Mouse (Mus musculus) MEL (cell line): ENCODE results near the gene Senp7. TPM values are rescaled to one million over a fixed set of nuclear protein-coding genes. Genes with fewer than 3 reads are reported as not detected.

Experiments used
- DNase-seq: peaks from one replicate; pipeline ENCODE4 v3.0.0; 2011; ENCODE audit warnings: low read depth, low spot score
- H3K27ac ChIP-seq: 2 replicates; pipeline ENCODE4 v1.5.1; 2012; ENCODE audit warnings: low read depth, mild to moderate bottlenecking, control low read depth, low read length, moderate library complexity; ENCODE audit not compliant: control insufficient read depth
- H3K27me3 ChIP-seq, 2 experiments: fragments of 150-350 bp in 1 of 2; sonication (generic) in 1 of 2; 2 replicates each; pipeline ENCODE4 v1.6.1; 2012; ENCODE audit warnings: low read length in 2 of 2, mild to moderate bottlenecking in 2 of 2, improper control_type of control experiment in 1 of 2, moderate library complexity in 1 of 2; ENCODE audit not compliant: insufficient read depth in 2 of 2, control insufficient read depth in 1 of 2
- H3K36me3 ChIP-seq, 2 experiments: 2 replicates each; pipeline ENCODE4 v1.6.1; 2012 to 2014; ENCODE audit warnings: low read length in 2 of 2, improper control_type of control experiment in 1 of 2, inconsistent platforms in 1 of 2, mild to moderate bottlenecking in 1 of 2; ENCODE audit not compliant: insufficient read depth in 2 of 2, control insufficient read depth in 1 of 2
- H3K4me1 ChIP-seq, 2 experiments: fragments of 150-350 bp in 1 of 2; sonication (generic) in 1 of 2; 2 replicates each; pipeline ENCODE4 v1.6.1; 2012; ENCODE audit warnings: low read length in 2 of 2, improper control_type of control experiment in 1 of 2, mild to moderate bottlenecking in 1 of 2; ENCODE audit not compliant: insufficient read depth in 2 of 2, control insufficient read depth in 1 of 2
- H3K4me3 ChIP-seq, 2 experiments: fragments of 150-350 bp in 1 of 2; sonication (generic) in 1 of 2; 2 replicates each; pipeline ENCODE4 v1.5.1; 2012; ENCODE audit warnings: low read depth in 2 of 2, low read length in 2 of 2, mild to moderate bottlenecking in 2 of 2, moderate library complexity in 2 of 2, control low read depth in 1 of 2, improper control_type of control experiment in 1 of 2; ENCODE audit not compliant: control insufficient read depth in 1 of 2, insufficient read depth in 1 of 2
- H3K79me2 ChIP-seq: 2 replicates; pipeline ENCODE4 v1.6.1; 2012; ENCODE audit warnings: mild to moderate bottlenecking, low read length, moderate library complexity; ENCODE audit not compliant: control insufficient read depth, poor library complexity, insufficient read depth
- H3K9ac ChIP-seq: 2 replicates; pipeline ENCODE4 v1.6.1; 2012; ENCODE audit warnings: low read depth, mild to moderate bottlenecking, control low read depth, low read length, moderate library complexity; ENCODE audit not compliant: control insufficient read depth, poor library complexity, severe bottlenecking
- H3K9me3 ChIP-seq: fragments of 150-350 bp; sonication (generic); replicated peaks from 2 replicates; pipeline ENCODE4 v1.6.1; 2012; ENCODE audit warnings: mild to moderate bottlenecking, low read length, improper control_type of control experiment, moderate library complexity; ENCODE audit not compliant: insufficient read depth
- BHLHE40 ChIP-seq: IDR thresholded peaks from 2 replicates; pipeline ENCODE4 v1.6.1; 2012; ENCODE audit warnings: low read depth, mild to moderate bottlenecking, inconsistent platforms, low read length, improper control_type of control experiment, borderline replicate concordance
- E2F4 ChIP-seq: IDR thresholded peaks from 2 replicates; pipeline ENCODE4 v1.6.1; 2011; ENCODE audit warnings: low read depth, low read length, improper control_type of control experiment, borderline replicate concordance
- ETS1 ChIP-seq: IDR thresholded peaks from 2 replicates; pipeline ENCODE4 v1.6.1; 2012; ENCODE audit warnings: low read depth, mild to moderate bottlenecking, inconsistent platforms, low read length, improper control_type of control experiment, moderate library complexity
- GABPA ChIP-seq: IDR thresholded peaks from 2 replicates; pipeline ENCODE4 v1.6.1; 2012; ENCODE audit warnings: low read depth, mild to moderate bottlenecking, inconsistent platforms, low read length, improper control_type of control experiment, moderate library complexity
- GATA1 ChIP-seq: IDR thresholded peaks from 2 replicates; pipeline ENCODE4 v1.6.1; 2011; ENCODE audit warnings: low read depth, low read length, improper control_type of control experiment
- KAT2A ChIP-seq: conservative IDR thresholded peaks from 2 replicates; pipeline ENCODE4 v1.6.1; 2012; ENCODE audit warnings: low read depth, low read length, improper control_type of control experiment, inconsistent platforms
- MAFK ChIP-seq: IDR thresholded peaks from 2 replicates; pipeline ENCODE4 v1.6.1; 2011; ENCODE audit warnings: low read depth, mild to moderate bottlenecking, low read length, improper control_type of control experiment, borderline replicate concordance
- MAX ChIP-seq: IDR thresholded peaks from 2 replicates; pipeline ENCODE4 v1.6.1; 2011; ENCODE audit warnings: low read length, improper control_type of control experiment
- MEF2A ChIP-seq: IDR thresholded peaks from 2 replicates; pipeline ENCODE4 v1.6.1; 2014; ENCODE audit warnings: low read depth, mild to moderate bottlenecking, inconsistent platforms, low read length, improper control_type of control experiment; ENCODE audit not compliant: poor library complexity, insufficient replicate concordance, severe bottlenecking; ENCODE audit errors: extremely low read depth
- MXI1 ChIP-seq: IDR thresholded peaks from 2 replicates; pipeline ENCODE4 v1.6.1; 2011; ENCODE audit warnings: mild to moderate bottlenecking, low read depth, low read length, improper control_type of control experiment
- MYB ChIP-seq: IDR thresholded peaks from 2 replicates; pipeline ENCODE4 v1.6.1; 2011; ENCODE audit warnings: mild to moderate bottlenecking, low read depth, low read length, improper control_type of control experiment
- NELFE ChIP-seq: IDR thresholded peaks from 2 replicates; pipeline ENCODE4 v1.6.1; 2011; ENCODE audit warnings: low read depth, low read length, improper control_type of control experiment
- NRF1 ChIP-seq: IDR thresholded peaks from 2 replicates; pipeline ENCODE4 v1.6.1; 2014; ENCODE audit warnings: low read depth, mild to moderate bottlenecking, inconsistent platforms, low read length, improper control_type of control experiment, moderate library complexity; ENCODE audit not compliant: poor library complexity, insufficient read depth, severe bottlenecking
- POLR2AphosphoS2 ChIP-seq: IDR thresholded peaks from 2 replicates; pipeline ENCODE4 v1.6.1; 2011; ENCODE audit warnings: low read length, improper control_type of control experiment
- POLR2AphosphoS5 ChIP-seq: IDR thresholded peaks from 2 replicates; pipeline ENCODE4 v1.6.1; 2012; ENCODE audit warnings: low read depth, borderline replicate concordance, mild to moderate bottlenecking, inconsistent platforms, low read length, moderate library complexity, mixed read lengths
- RAD21 ChIP-seq: IDR thresholded peaks from 2 replicates; pipeline ENCODE4 v1.6.1; 2011; ENCODE audit warnings: mild to moderate bottlenecking, low read depth, low read length, improper control_type of control experiment
- SIN3A ChIP-seq: IDR thresholded peaks from 2 replicates; pipeline ENCODE4 v1.6.1; 2012; ENCODE audit warnings: low read length, improper control_type of control experiment, inconsistent platforms
- SMC3 ChIP-seq: IDR thresholded peaks from 2 replicates; pipeline ENCODE4 v1.6.1; 2011; ENCODE audit warnings: low read depth, low read length, improper control_type of control experiment
- UBTF ChIP-seq: IDR thresholded peaks from 2 replicates; pipeline ENCODE4 v1.6.1; 2012; ENCODE audit warnings: low read depth, mild to moderate bottlenecking, inconsistent platforms, low read length, improper control_type of control experiment, moderate library complexity, borderline replicate concordance; ENCODE audit not compliant: insufficient read depth
- USF1 ChIP-seq: IDR thresholded peaks from 2 replicates; pipeline ENCODE4 v1.6.1; 2014; ENCODE audit warnings: low read depth, mild to moderate bottlenecking, inconsistent platforms, low read length, improper control_type of control experiment, moderate library complexity
- ZC3H11A ChIP-seq: IDR thresholded peaks from 2 replicates; pipeline ENCODE4 v1.6.1; 2012; ENCODE audit warnings: low read depth, mild to moderate bottlenecking, inconsistent platforms, low read length, improper control_type of control experiment
- ZKSCAN1 ChIP-seq: IDR thresholded peaks from 2 replicates; pipeline ENCODE4 v1.6.1; 2012; ENCODE audit warnings: low read depth, mild to moderate bottlenecking, inconsistent platforms, low read length, improper control_type of control experiment, moderate library complexity
- ZMIZ1 ChIP-seq: IDR thresholded peaks from 2 replicates; pipeline ENCODE4 v1.6.1; 2012; ENCODE audit warnings: low read depth, mild to moderate bottlenecking, inconsistent platforms, low read length, improper control_type of control experiment, moderate library complexity
- polyA plus RNA-seq, 2 experiments: library from polyadenylated mRNA; stranded (reverse) in 1 of 2; unstranded in 1 of 2; fragments of >175 nt in 1 of 2; fragments of >200 nt in 1 of 2; gene quantifications; 2 replicates each; pipeline versions ENCODE4 v1.2.1 to v1.2.4; 2012; ENCODE audit warnings: low replicate concordance in 2 of 2, low read depth in 1 of 2; ENCODE audit not compliant: insufficient read length in 2 of 2, insufficient read depth in 1 of 2, missing spikeins in 1 of 2
- total RNA-seq: library from RNA; depleted of rRNA; stranded (reverse); fragments of 300-350 nt; gene quantifications from 2 replicates; pipeline ENCODE4 v1.2.3, GENCODE M21; 2012

Gene Senp7
- total and polyA plus RNA-seq, 3 experiments = 7.7 to 15.0 TPM; not detected in 1

- H3K4me1 ChIP-seq = no peaks in the 10 kb centered on the region
- DNase-seq = no peak
- no peak within 1 kb of the TSS for H3K9ac ChIP-seq
- no peaks in the 10 kb centered on the region for H3K9me3 ChIP-seq
- TF ChIP-seq GATA1 (no peak), ZC3H11A (no peak), ZKSCAN1 (no peak), POLR2AphosphoS2 (no peak), MXI1 (no peak), BHLHE40 (no peak), NRF1 (no peak), ZMIZ1 (no peak), UBTF (no peak), ETS1 (no peak), MEF2A (no peak), NELFE (no peak), MAX (no peak), USF1 (no peak), POLR2AphosphoS5 (no peak), MAFK (no peak), SMC3 (no peak), SIN3A (no peak), MYB (no peak), E2F4 (no peak)
- H3K4me3 ChIP-seq = no peak within 1 kb of the TSS
- no peak within 1 kb of the TSS for H3K27ac ChIP-seq
- no peaks in the 10 kb centered on the region for H3K27me3 ChIP-seq
- H3K79me2 ChIP-seq = no peaks in the 10 kb centered on the region
- no peaks in the 10 kb centered on the region for H3K36me3 ChIP-seq
Measured at GRCm38 (mm10) chr16:56204051-56204450, 155.9 kb downstream of the Senp7 start, which contains the start of gene Impg2. Gene Impg2, plus strand, starts transcription at chr16:56204313.

DNA sequence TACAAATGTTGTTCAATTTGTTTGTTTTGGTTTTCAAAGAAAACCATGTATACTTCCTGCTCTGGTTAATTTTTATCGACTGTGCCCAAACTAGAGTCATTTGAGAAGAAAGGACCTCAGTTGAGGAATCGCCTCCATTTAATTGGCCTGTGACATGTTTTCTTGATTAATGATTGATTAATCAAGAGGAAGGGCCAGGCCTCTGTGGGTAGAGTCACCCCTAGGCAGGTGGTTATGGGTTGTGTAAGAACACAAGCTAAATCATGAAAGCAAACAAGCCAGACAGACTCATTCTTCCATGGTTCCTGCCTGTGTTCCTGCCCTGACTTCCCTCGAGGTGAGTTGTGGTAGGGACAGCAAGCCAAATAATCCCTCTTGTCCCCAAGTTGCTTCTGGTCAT lies 164.6 kb downstream of the Senp7 start:
- Histone ChIP-seq H3K4me1 (no peaks in the 10 kb centered on the region), H3K9me3 (no peaks in the 10 kb centered on the region), H3K9ac (no peak overlapping the region), H3K79me2 (no peaks in the 10 kb centered on the region), H3K27me3 (no peaks in the 10 kb centered on the region), H3K27ac (no peak overlapping the region), H3K36me3 (no peaks in the 10 kb centered on the region), H3K4me3 (no peak overlapping the region)
- no peak for TF ChIP-seq GABPA
- TF ChIP-seq KAT2A = no peak
- no peak for TF ChIP-seq RAD21
- no peak for DNase-seq
